8 mouse cellular contexts compared by ENCODE assay signal in the genomic region with DNA sequence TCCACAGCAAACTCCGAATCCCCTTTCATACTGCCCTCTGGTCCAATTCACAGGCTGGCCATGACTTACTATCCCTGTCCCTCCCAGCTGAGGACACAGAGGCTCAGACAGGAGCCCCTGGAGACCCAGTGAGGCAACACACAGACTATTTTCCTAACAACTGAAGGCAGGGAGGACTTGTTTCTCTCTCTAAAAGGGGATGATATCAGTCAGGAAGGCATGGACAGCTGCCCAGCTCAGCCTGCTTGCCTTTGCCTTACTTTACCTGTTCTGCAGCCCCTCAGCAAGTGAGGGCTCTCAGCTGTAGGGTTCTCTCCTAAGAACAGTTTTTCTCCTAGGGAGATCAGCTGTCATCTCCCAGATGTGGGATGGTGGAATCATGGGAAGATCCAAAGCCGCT.
"Had no signal": no experiment of that assay in that cellular context is flagged by ENCODE, and none has a peak within 500 bp of the region (broad histone marks: within the 10 kb centered on the region; RNA-seq: fewer than 3 reads in every experiment).

No protein-coding gene starts in this region.

- H3K27ac ChIP-seq: lung, embryonic 15.5 days; macrophage; midbrain, embryonic 15.5 days; neural tube, embryonic 12.5 days; stomach, embryonic 15.5 days; stomach, postnatal 0 days had no signal

- H3K4me3 ChIP-seq: lung, embryonic 15.5 days; midbrain, embryonic 15.5 days; neural tube, embryonic 12.5 days; stomach, embryonic 15.5 days had no signal

- H3K9ac ChIP-seq: liver, postnatal 0 days; lung, embryonic 15.5 days; midbrain, embryonic 15.5 days; neural tube, embryonic 12.5 days; stomach, embryonic 15.5 days had no signal

- H3K9me3 ChIP-seq: lung, embryonic 15.5 days; megakaryocyte, embryonic 14.5 days; midbrain, embryonic 15.5 days; neural tube, embryonic 12.5 days; stomach, embryonic 15.5 days had no signal

- H3K36me3 ChIP-seq: lung, embryonic 15.5 days; midbrain, embryonic 15.5 days; neural tube, embryonic 12.5 days; stomach, embryonic 15.5 days had no signal
